Mouse (Mus musculus) ovary, adult 10 weeks (tissue): ENCODE data around the gene Baz2a. TPM values are rescaled to one million over a fixed set of nuclear protein-coding genes. Genes with fewer than 3 reads are reported as not detected.

ENCODE experiments used
- polyA plus RNA-seq: library from polyadenylated mRNA; stranded (reverse); fragments of 350-450 nt; fragmentation: Illumina TruSeq; extraction: RNeasy Lipid Tissue Mini Kit (QIAGEN cat#74804); gene quantifications from one replicate; pipeline ENCODE4 v1.2.3, GENCODE M21; 2014

Baz2a gene
- 14.3 TPM for polyA plus RNA-seq

DNA sequence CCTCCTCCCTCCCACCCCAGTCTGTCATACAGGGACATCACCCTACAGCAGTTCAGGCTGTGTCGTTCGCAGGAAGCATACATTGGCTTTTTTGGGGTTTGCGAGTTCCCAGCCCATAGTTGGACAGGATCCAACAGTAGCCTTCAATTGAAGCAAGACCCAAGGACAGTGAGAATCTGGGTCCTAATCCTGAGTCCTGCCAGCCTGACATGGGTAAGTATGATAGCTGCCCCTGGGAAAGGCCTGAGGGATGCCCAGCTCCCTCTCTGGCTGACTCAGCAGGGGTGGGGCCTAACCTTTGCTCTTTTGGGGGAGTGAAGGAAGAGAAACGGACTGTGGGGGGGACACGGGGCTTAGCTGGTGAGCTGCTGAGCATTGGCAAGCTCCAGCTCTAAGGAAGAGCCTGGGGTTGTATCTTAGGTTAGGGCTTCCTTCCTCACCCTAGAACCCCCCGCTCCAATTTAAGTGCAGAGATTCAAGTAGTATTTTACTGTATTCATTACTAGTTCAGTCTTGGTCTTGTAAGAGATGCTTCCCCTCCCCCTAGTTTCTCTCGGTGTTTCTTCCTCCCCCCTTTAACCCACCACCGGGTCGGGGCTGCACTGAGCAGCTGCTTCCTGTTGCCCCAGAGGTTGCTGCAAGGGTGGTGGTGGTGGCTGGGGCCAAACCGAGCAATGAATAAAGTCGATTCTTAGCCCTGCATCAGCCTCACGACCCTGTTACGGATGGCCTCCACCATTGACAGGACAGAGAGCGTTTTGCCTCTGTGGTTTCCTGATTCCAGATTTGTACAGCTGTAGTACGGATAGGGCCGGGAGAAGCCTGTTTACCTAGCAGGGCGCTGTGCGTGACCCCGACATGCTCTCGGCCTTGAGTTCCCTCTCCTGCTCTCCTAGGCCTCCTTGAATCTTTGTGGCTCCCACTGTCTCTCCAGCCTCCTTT is at the start of gene Baz2a:
TSS of gene Baz2a (plus strand) at position 14 of the 942 bp plus-strand sequence.

DNA sequence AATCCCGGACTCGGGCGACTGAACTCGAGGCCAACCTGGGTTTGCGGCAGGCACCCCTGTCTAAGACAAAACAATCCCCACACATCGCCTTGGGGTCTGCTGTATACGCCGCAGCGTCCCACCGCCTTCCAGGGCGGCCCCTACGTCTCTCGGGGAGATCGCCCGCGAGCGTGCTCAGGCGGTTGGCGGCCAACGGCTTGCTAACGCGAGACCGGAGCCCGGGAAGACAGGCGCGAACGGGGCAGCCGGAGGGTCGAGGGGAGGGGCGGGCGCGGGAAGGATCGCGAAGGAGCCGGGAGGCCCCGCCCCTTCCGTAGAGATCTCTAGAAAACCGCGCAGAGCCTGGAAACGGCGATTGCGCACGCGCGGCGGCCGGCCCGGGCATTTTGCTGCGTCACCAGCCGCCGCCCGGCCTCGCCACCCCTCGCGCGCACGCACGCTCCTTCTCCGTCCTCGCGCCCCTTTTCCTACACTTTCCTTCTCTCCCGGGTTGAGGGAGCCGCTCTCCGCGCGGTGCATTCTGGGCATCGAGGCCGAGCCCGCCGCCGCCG is 32.7 kb upstream of the Baz2a start, which contains the start of gene Ptges3:
TSS of gene Ptges3 (plus strand) at position 354 of the 551 bp plus-strand sequence.

DNA sequence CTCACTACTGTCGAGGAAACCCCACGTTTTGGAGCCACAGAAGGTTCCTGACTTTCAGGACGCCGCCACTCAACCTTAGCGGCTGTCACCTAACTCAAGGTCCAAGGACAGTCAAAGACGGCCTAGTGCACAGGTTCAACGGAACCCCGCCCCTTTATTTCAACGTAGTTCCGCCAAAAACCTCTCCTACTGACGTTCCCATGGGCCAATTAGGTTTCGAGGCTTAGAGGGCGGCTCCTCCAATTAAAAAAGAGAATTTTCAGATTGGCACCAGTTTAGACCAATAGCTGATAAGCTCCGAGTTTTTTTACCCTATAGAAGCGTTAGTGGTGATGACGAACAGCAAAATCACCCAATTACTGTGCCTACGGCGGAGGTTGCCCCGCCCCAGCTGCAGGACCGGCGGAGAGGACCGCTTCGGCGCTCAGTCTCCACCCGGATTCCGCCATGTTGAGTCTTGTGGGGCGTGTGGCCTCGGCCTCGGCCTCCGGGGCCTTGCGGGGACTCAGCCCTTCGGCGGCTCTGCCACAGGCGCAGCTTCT is 8.4 kb upstream of the Baz2a start, which contains the start of gene Atp5b:
TSS of gene Atp5b (plus strand) at position 394 of the 542 bp plus-strand sequence.

Other genes with a start within 250 kb of the Baz2a start
- gene Rdh19, start 241.6 kb upstream of the Baz2a start, polyA plus RNA-seq, result not detected
- not detected for gene Rdh16f2, start 225.1 kb upstream of the Baz2a start, polyA plus RNA-seq
- not detected for gene Rdh7, start 202.8 kb upstream of the Baz2a start, polyA plus RNA-seq
- 0.46 TPM for gene Sdr9c7, start 193.1 kb upstream of the Baz2a start, polyA plus RNA-seq
- not detected for gene Hsd17b6, start 84.0 kb upstream of the Baz2a start, polyA plus RNA-seq
- gene Prim1, start 76.4 kb upstream of the Baz2a start, polyA plus RNA-seq, result 46.0 TPM
- 1,764 TPM for gene Naca, start 56.0 kb upstream of the Baz2a start, polyA plus RNA-seq
- 754 TPM for gene Ptges3, start 32.6 kb upstream of the Baz2a start, polyA plus RNA-seq
- gene Atp5b, start 8.3 kb upstream of the Baz2a start, polyA plus RNA-seq, result 436 TPM
- 28.7 TPM for gene Rbms2, start 88.7 kb downstream of the Baz2a start, polyA plus RNA-seq
- gene Gls2, start 102.9 kb downstream of the Baz2a start, polyA plus RNA-seq, result not detected
- 9.3 TPM for gene Spryd4, start 120.2 kb downstream of the Baz2a start, polyA plus RNA-seq
- not detected for gene Mip, start 134.3 kb downstream of the Baz2a start, polyA plus RNA-seq
- gene Timeless, start 140.5 kb downstream of the Baz2a start, polyA plus RNA-seq, result 2.7 TPM
- gene Apon, start 162.5 kb downstream of the Baz2a start, polyA plus RNA-seq, result not detected
- gene Apof, start 177.1 kb downstream of the Baz2a start, polyA plus RNA-seq, result 1.00 TPM
- gene Stat2, start 179.0 kb downstream of the Baz2a start, polyA plus RNA-seq, result 7.4 TPM
- not detected for gene Il23a, start 207.2 kb downstream of the Baz2a start, polyA plus RNA-seq
- 7.2 TPM for gene Pan2, start 211.8 kb downstream of the Baz2a start, polyA plus RNA-seq
- gene Cnpy2, start 230.9 kb downstream of the Baz2a start, polyA plus RNA-seq, result 55.8 TPM
- 85.3 TPM for gene Cs, start 246.2 kb downstream of the Baz2a start, polyA plus RNA-seq